Mouse (Mus musculus) lung, embryonic 15.5 days (tissue): Measurements from ENCODE around the gene Tns1. TPM values are rescaled to one million over a fixed set of nuclear protein-coding genes. Genes with fewer than 3 reads are reported as not detected.

ENCODE experiments used
- ATAC-seq: fragments of 200-750 bp; cut with Nextera tagmentation; 2 replicates; pipeline ENCODE4 v1.8.0; 2017; ENCODE audit warnings: moderate number of reproducible peaks, borderline replicate concordance; ENCODE audit not compliant: low FRiP score, low TSS enrichment; ENCODE audit errors: extremely low read depth
- H3K27ac ChIP-seq: fragments of 300-500 bp; sonication (generic); 2 replicates; pipeline ENCODE4 v1.5.1; 2015; ENCODE audit warnings: moderate library complexity, mild to moderate bottlenecking, inconsistent platforms
- H3K27me3 ChIP-seq: fragments of 300-500 bp; sonication (generic); 2 replicates; pipeline ENCODE4 v1.6.1; 2015; ENCODE audit warnings: inconsistent platforms
- H3K36me3 ChIP-seq: fragments of 300-500 bp; sonication (generic); 2 replicates; pipeline ENCODE4 v1.6.1; 2015; ENCODE audit warnings: inconsistent platforms
- H3K4me1 ChIP-seq: fragments of 300-500 bp; sonication (generic); 2 replicates; pipeline ENCODE4 v1.6.1; 2015; ENCODE audit warnings: inconsistent platforms
- H3K4me2 ChIP-seq: fragments of 300-500 bp; sonication (generic); 2 replicates; pipeline ENCODE4 v1.6.1; 2015; ENCODE audit warnings: inconsistent platforms, mild to moderate bottlenecking, moderate library complexity
- H3K4me3 ChIP-seq: fragments of 300-500 bp; sonication (generic); 2 replicates; pipeline ENCODE4 v1.5.1; 2015; ENCODE audit warnings: mild to moderate bottlenecking, inconsistent platforms
- H3K9ac ChIP-seq: fragments of 300-500 bp; sonication (generic); 2 replicates; pipeline ENCODE4 v1.6.1; 2015; ENCODE audit warnings: inconsistent platforms
- H3K9me3 ChIP-seq: fragments of 300-500 bp; sonication (generic); 2 replicates; pipeline ENCODE4 v1.6.1; 2016; ENCODE audit warnings: inconsistent platforms
- WGBS: fragments of 180-500 bp; shearing (Covaris S2); methylation state at CpG from one replicate; pipeline ENCODE4 v1.1.7; 2015; 5-methylcytosine and 5-hydroxymethylcytosine counted together
- polyA plus RNA-seq: library from polyadenylated mRNA; unstranded; fragments of >200 nt; fragmentation: Nextera tagmentation; extraction: Ambion mirVana; gene quantifications from 2 replicates; pipeline ENCODE4 v1.2.1, GENCODE M21; 2015

Tns1 gene
- polyA plus RNA-seq, 1 experiment from 2014 or later, result 130 TPM

DNA sequence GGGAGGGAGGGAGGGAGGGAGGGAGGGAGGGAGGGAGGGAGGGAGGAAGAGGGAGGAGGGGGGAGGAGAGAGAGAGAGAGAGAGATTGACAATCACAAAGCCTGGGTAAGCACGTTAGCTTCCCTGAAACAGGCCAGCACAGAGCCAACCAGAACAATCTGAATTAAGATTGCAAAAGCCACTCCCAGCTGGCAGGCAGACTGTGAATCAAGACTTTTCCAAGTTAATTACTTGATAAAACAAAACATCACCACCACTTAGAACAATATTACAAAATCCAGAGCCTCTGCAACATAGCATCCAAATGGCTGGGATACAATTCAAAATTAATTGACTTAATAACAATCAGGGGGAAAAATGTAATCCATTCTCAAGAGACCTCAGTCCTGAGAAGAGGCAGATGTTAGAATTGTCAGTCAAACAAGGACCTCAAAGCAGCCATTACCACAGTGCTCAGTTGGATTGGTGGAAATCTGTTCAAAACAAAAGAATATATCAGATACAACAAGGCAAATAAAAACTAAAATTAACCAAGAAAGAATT is 248.5 kb downstream of the Tns1 start:
- Histone ChIP-seq H3K9me3 (no peaks in the 10 kb centered on the region), H3K36me3 (no peaks in the 10 kb centered on the region), H3K27me3 (no peaks in the 10 kb centered on the region), H3K9ac (no peak overlapping the region), H3K27ac (no peak overlapping the region), H3K4me1 (no peaks in the 10 kb centered on the region), H3K4me3 (no peak overlapping the region), H3K4me2 (no peak overlapping the region)
- 44% methylated on average over 1 of the region's 1 CpGs for WGBS
- no peak for ATAC-seq

DNA sequence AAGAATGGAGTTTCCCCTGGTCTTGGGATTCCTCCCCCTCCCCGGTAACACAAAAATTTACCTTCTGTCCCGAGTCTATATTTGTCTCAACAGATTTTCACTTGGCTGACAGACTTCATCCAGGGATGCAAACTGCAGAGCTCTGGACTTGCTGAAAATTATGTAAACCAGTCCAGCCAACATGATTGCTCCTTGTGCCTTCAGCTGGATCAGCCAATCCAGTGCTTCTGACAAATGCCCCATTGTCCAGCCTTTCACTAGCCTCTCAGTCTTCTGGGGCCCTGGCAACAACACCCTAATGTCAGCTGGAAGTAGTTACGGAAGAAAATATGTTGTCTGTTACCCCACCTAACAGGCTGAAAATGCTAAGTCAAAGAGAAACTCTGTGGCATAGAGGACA is 259.9 kb downstream of the Tns1 start:
- 70% methylated on average over 3 of the region's 3 CpGs for WGBS

DNA sequence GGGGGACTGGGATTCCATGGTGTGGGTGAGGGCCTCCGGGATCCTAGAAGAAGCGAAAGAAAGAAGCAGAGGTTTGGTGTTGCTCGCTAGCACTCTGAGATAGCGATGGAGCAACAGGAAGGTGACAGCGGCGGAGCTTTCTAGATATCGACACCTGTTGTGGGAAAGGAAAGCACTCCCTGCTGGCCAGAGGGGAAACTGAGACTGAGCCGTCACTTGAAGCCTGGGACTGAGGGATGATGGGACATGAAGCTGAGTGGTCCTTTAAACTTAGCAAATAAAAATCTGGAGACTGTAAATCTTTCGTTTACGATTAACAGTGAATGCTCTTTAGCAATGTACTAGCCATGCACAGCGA is 261.2 kb downstream of the Tns1 start:
- Histone ChIP-seq H3K4me1 (peaks cover 11% of the 10 kb centered on the region), H3K9me3 (no peaks in the 10 kb centered on the region), H3K4me3 (peak overlapping the region; percentile 5; the same call in 1 of the 2 replicates), H3K9ac (no peak overlapping the region), H3K36me3 (no peaks in the 10 kb centered on the region), H3K4me2 (peak overlapping the region; percentile 35), H3K27me3 (no peaks in the 10 kb centered on the region), H3K27ac (peak overlapping the region; percentile 84)
- ATAC-seq, result no peak; the same call in 1 of the 2 replicates
- 22% methylated on average over 11 of the region's 11 CpGs for WGBS

More for the DNA sequence above, 259.9 kb downstream of the Tns1 start:
- Histone ChIP-seq H3K9ac (no peak overlapping the region), H3K4me3 (no peak overlapping the region), H3K36me3 (no peaks in the 10 kb centered on the region), H3K4me1 (peaks cover 11% of the 10 kb centered on the region), H3K4me2 (no peak overlapping the region), H3K9me3 (no peaks in the 10 kb centered on the region), H3K27ac (no peak overlapping the region), H3K27me3 (no peaks in the 10 kb centered on the region)
- ATAC-seq, result no peak

DNA sequence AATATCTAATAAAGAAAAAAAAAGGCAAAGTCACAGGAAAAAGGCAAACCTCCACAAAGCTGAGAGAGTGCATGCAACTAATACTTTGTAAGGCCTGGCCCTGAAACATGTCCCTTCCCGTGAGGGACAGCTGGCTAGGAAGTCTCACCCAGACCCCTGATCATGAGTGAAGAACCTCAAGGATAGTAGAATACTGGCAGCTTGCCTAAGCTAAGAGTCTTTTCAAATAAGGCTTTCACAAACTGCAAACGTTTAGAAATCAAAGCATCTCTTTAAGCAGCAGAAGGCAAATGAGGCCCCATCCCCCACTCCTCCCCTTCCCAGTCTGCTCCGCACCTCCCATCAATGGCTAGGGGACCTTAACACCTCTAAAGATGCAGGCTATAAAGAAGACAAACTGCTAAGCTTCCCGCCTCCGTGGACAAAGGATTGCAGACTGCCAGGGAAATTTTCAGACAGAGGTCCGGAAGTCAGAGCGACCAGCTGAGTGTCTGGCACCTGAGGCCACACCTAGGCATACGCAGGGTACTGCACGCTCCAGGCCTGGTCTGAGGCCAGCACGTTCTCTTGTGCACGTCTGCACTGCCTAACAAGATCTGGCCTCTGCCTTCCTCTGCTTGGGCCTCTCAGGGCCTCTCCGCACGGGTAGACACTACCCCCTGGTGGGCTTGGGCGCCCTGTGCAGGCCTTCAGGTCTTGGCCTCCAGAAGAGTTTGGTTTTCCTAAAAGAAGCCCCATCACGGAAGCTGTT is 261.8 kb downstream of the Tns1 start:
- H3K4me3 ChIP-seq, result peak overlapping the region; percentile 5; the same call in 1 of the 2 replicates

DNA sequence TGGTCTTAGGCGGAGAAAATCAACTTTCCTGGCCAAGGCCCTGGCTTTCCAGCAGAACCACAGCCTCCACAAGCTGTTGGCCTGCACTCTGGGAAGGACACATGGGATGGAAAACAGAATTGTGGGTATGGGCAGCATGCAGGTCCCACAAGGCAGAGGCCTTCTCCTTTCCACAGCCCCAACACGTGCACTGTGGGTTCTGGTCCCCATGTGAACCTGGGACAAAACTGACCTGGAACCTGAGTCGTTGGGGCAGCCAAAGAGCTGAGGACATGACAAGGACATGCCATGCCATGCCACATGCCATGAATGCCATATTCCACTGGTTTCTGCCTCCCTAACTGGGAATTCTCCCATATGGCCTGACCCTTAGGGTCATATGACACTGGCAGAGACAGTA is 263.8 kb downstream of the Tns1 start:
- no peak overlapping the region for H3K9ac ChIP-seq
- WGBS, result 84% methylated on average over 3 of the region's 3 CpGs
- no peak for ATAC-seq

More for the DNA sequence above, 261.8 kb downstream of the Tns1 start:
- no peak overlapping the region for H3K9ac ChIP-seq
- no peaks in the 10 kb centered on the region for H3K27me3 ChIP-seq
- H3K27ac ChIP-seq, result peak overlapping the region; percentile 84
- no peaks in the 10 kb centered on the region for H3K9me3 ChIP-seq
- H3K4me1 ChIP-seq, result peaks cover 11% of the 10 kb centered on the region
- H3K4me2 ChIP-seq, result peak overlapping the region; percentile 35
- WGBS, result 6% methylated on average over 15 of the region's 15 CpGs
- no peaks in the 10 kb centered on the region for H3K36me3 ChIP-seq
- peak; percentile 98 for ATAC-seq

More for the DNA sequence above, 263.8 kb downstream of the Tns1 start:
- H3K4me3 ChIP-seq, result no peak overlapping the region
- H3K27ac ChIP-seq, result no peak overlapping the region
- peaks cover 11% of the 10 kb centered on the region for H3K4me1 ChIP-seq
- no peaks in the 10 kb centered on the region for H3K9me3 ChIP-seq
- no peaks in the 10 kb centered on the region for H3K27me3 ChIP-seq
- no peaks in the 10 kb centered on the region for H3K36me3 ChIP-seq
- H3K4me2 ChIP-seq, result no peak overlapping the region

Other genes starting within 250 kb of the Tns1 start
- 0.35 and 0.41 TPM in 2 replicates for gene Rufy4, start 1.1 kb upstream of the Tns1 start, polyA plus RNA-seq
- 0.05 and 0.12 TPM in 2 replicates for gene Cxcr2, start 29.5 kb upstream of the Tns1 start, polyA plus RNA-seq
- not detected in 2 replicates for gene Cxcr1, start 70.2 kb upstream of the Tns1 start, polyA plus RNA-seq
- gene Arpc2, start 111.6 kb upstream of the Tns1 start, polyA plus RNA-seq, result 429 and 448 TPM in 2 replicates
- gene Gpbar1, start 154.1 kb upstream of the Tns1 start, polyA plus RNA-seq, result 0.19 TPM in 1 of 2 replicates, not detected in the other
- gene Aamp, start 160.3 kb upstream of the Tns1 start, polyA plus RNA-seq, result 248 and 261 TPM in 2 replicates
- gene Pnkd, start 160.5 kb upstream of the Tns1 start, polyA plus RNA-seq, result 103 and 106 TPM in 2 replicates
- gene Tmbim1, start 181.2 kb upstream of the Tns1 start, polyA plus RNA-seq, result 38.0 and 44.4 TPM in 2 replicates
- gene Catip, start 237.7 kb upstream of the Tns1 start, polyA plus RNA-seq, result 1.1 TPM in 2 replicates